Mouse (Mus musculus) forebrain, embryonic 16.5 days (tissue): ENCODE results near the gene Myh7b. TPM values are rescaled to one million over a fixed set of nuclear protein-coding genes. Genes with fewer than 3 reads are reported as not detected.

ENCODE experiments used
- ATAC-seq: fragments of 200-750 bp; cut with Nextera tagmentation; 2 replicates; pipeline ENCODE4 v1.8.0; 2017; ENCODE audit warnings: mild to moderate bottlenecking, moderate library complexity
- H3K27ac ChIP-seq: fragments of 300-500 bp; sonication (generic); 2 replicates; pipeline ENCODE4 v1.5.1; 2014; ENCODE audit warnings: low read length, control low read depth
- H3K27me3 ChIP-seq: fragments of 300-500 bp; sonication (generic); replicated peaks from 2 replicates; pipeline ENCODE4 v1.6.1; 2014; ENCODE audit warnings: low read length; ENCODE audit not compliant: control insufficient read depth, insufficient read depth
- H3K36me3 ChIP-seq: fragments of 300-500 bp; sonication (generic); 2 replicates; pipeline ENCODE4 v1.6.1; 2014; ENCODE audit not compliant: control insufficient read depth, insufficient read depth
- H3K4me1 ChIP-seq: fragments of 300-500 bp; sonication (generic); replicated peaks from 2 replicates; pipeline ENCODE4 v1.6.1; 2014; ENCODE audit warnings: low read length; ENCODE audit not compliant: control insufficient read depth, insufficient read depth
- H3K4me2 ChIP-seq: fragments of 300-500 bp; sonication (generic); 2 replicates; pipeline ENCODE4 v1.6.1; 2014; ENCODE audit warnings: mild to moderate bottlenecking, low read length, control low read depth
- H3K4me3 ChIP-seq: fragments of 300-500 bp; sonication (generic); replicated peaks from 2 replicates; pipeline ENCODE4 v1.5.1; 2014; ENCODE audit warnings: mild to moderate bottlenecking, low read length, control low read depth
- H3K9ac ChIP-seq: fragments of 300-500 bp; sonication (generic); replicated peaks from 2 replicates; pipeline ENCODE4 v1.6.1; 2014; ENCODE audit warnings: low read depth, low read length, control low read depth
- H3K9me3 ChIP-seq: fragments of 300-500 bp; sonication (generic); 2 replicates; pipeline ENCODE4 v1.6.1; 2016; ENCODE audit warnings: low read length; ENCODE audit not compliant: control insufficient read depth
- WGBS: fragments of 180-500 bp; shearing (Covaris S2); extraction: QIAGEN DNeasy Blood & Tissue Kit; methylation state at CpG from one replicate; pipeline ENCODE4 v1.1.7; 2014; 5-methylcytosine and 5-hydroxymethylcytosine counted together
- polyA plus RNA-seq: library from polyadenylated mRNA; unstranded; fragments of >200 nt; fragmentation: Nextera tagmentation; extraction: Ambion mirVana; gene quantifications from 2 replicates; pipeline ENCODE4 v1.2.1, GENCODE M21; 2015

The Myh7b gene
- polyA plus RNA-seq, 1 experiment from 2014 or later = 0.62 TPM

GRCm38 (mm10) chr2:155636881-155637280, 25.9 kb downstream of the Myh7b start:
- H3K27me3 ChIP-seq = peaks cover 7% of the 10 kb centered on the region
- H3K4me2 ChIP-seq = no peak overlapping the region
- no peak overlapping the region for H3K9ac ChIP-seq
- no peak overlapping the region for H3K4me3 ChIP-seq
- no peak for ATAC-seq
- peaks cover 41% of the 10 kb centered on the region for H3K36me3 ChIP-seq
- H3K27ac ChIP-seq = no peak overlapping the region
- H3K4me1 ChIP-seq = peaks cover 5% of the 10 kb centered on the region
- H3K9me3 ChIP-seq = no peaks in the 10 kb centered on the region

DNA sequence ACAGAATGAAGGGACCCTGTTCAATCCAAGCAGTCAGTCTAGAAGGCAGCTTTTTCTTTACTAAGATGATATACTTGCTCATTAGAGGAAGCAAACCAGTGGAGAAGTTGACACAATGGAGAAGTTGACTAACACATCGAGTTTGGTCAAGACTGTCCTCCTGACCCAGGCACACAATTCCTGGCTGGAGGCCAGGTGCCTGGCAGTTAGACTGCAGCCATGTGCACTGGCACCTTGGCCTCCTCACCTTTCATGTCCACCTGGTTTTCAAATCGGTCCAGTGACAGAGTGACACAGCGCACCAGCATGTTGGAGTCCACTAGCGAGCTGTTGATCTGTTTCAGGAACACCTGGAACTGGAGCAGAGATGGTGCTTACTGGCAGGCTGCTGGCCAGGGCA, 26.4 kb downstream of the Myh7b start:
- ATAC-seq = no peak
- H3K36me3 ChIP-seq = peaks cover 38% of the 10 kb centered on the region
- no peak overlapping the region for H3K4me3 ChIP-seq
- 95% methylated on average over 4 of the region's 4 CpGs for WGBS
- no peak overlapping the region for H3K27ac ChIP-seq
- H3K9me3 ChIP-seq = no peaks in the 10 kb centered on the region
- H3K4me1 ChIP-seq = peaks cover 5% of the 10 kb centered on the region
- H3K9ac ChIP-seq = no peak overlapping the region
- peaks cover 1% of the 10 kb centered on the region; the same call in 1 of the 2 replicates for H3K27me3 ChIP-seq
- no peak overlapping the region for H3K4me2 ChIP-seq

DNA sequence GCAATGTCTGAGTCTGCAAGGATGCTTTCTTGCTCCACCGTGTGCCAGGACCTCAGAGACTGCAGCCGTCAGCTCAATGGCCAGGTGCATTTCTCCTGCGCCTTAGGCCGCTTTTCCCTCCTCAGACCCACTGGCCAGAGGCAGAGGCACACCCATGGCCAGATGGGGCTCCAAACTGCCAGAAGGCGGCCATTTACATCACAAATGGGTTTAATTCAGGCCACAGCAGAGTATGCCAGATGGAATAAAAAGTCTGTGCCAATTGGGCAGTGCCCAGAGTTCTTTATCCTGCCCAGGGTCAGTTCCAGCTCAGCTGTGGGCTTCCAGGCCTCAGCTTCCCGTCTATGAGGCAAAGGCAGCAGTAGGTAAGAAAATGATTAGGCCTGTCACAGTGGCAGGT, 29.6 kb downstream of the Myh7b start:
- no peak overlapping the region for H3K4me2 ChIP-seq
- no peaks in the 10 kb centered on the region for H3K27me3 ChIP-seq
- H3K27ac ChIP-seq = peak overlapping the region; percentile 27; the same call in 1 of the 2 replicates
- 53% methylated on average over 6 of the region's 6 CpGs for WGBS
- no peak overlapping the region for H3K4me3 ChIP-seq
- H3K9me3 ChIP-seq = no peaks in the 10 kb centered on the region
- H3K36me3 ChIP-seq = peaks cover 31% of the 10 kb centered on the region
- H3K9ac ChIP-seq = no peak overlapping the region
- ATAC-seq = peak; percentile 81
- peaks cover 5% of the 10 kb centered on the region for H3K4me1 ChIP-seq

GRCm38 (mm10) chr2:155641540-155642472, 30.8 kb downstream of the Myh7b start:
- Histone ChIP-seq H3K27ac (peak overlapping the region; percentile 2; the same call in 1 of the 2 replicates), H3K4me1 (peaks cover 5% of the 10 kb centered on the region), H3K9me3 (no peaks in the 10 kb centered on the region), H3K9ac (no peak overlapping the region), H3K4me2 (no peak overlapping the region), H3K36me3 (peaks cover 30% of the 10 kb centered on the region), H3K4me3 (no peak overlapping the region), H3K27me3 (no peaks in the 10 kb centered on the region)
- peak; percentile 26; the same call in 1 of the 2 replicates for ATAC-seq
- 79% methylated on average over 18 of the region's 18 CpGs for WGBS

GRCm38 (mm10) chr2:155645746-155646145, 34.7 kb downstream of the Myh7b start:
- Histone ChIP-seq H3K27me3 (no peaks in the 10 kb centered on the region), H3K9ac (no peak overlapping the region), H3K9me3 (no peaks in the 10 kb centered on the region), H3K36me3 (peaks cover 26% of the 10 kb centered on the region), H3K27ac (no peak overlapping the region), H3K4me3 (no peak overlapping the region), H3K4me2 (no peak overlapping the region), H3K4me1 (peaks cover under 1% of the 10 kb centered on the region)
- WGBS = 79% methylated on average over 7 of the region's 7 CpGs
- no peak for ATAC-seq

- peaks cover 47% of the 10 kb centered on the region for H3K36me3 ChIP-seq
Observed at GRCm38 (mm10) chr2:155652618-155653017, 41.6 kb downstream of the Myh7b start.

GRCm38 (mm10) chr2:155655759-155656372, 44.9 kb downstream of the Myh7b start:
- Histone ChIP-seq H3K4me3 (no peak overlapping the region), H3K27ac (no peak overlapping the region), H3K27me3 (no peaks in the 10 kb centered on the region), H3K9me3 (no peaks in the 10 kb centered on the region), H3K4me1 (no peaks in the 10 kb centered on the region), H3K4me2 (no peak overlapping the region), H3K9ac (no peak overlapping the region), H3K36me3 (peaks cover 39% of the 10 kb centered on the region)
- ATAC-seq = no peak
- 28% methylated on average over 6 of the region's 6 CpGs for WGBS

More at GRCm38 (mm10) chr2:155652618-155653017, 41.6 kb downstream of the Myh7b start:
- H3K4me1 ChIP-seq = no peaks in the 10 kb centered on the region
- no peak overlapping the region for H3K27ac ChIP-seq
- no peak overlapping the region for H3K4me3 ChIP-seq
- no peaks in the 10 kb centered on the region for H3K9me3 ChIP-seq
- H3K4me2 ChIP-seq = no peak overlapping the region
- 92% methylated on average over 5 of the region's 5 CpGs for WGBS
- no peak for ATAC-seq
- no peaks in the 10 kb centered on the region for H3K27me3 ChIP-seq
- no peak overlapping the region for H3K9ac ChIP-seq

DNA sequence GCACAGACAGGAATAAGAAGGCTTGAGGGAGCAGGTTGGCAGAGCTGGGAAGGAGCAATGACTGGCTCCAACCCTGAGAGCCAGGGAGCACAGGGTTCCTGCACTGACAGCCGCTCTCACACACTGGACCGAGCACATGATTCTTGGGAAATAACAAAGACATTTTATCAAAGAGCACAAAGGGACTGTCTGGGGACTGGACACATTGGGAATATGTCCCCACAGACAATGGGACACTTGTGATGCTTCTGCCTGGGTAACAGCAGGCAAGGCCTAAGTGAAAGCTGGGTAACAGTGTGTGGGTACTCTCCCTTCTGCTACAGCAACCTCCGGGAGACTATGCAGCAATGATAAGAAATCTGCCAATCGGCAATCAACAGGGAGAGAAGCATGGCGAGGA, 51.4 kb downstream of the Myh7b start:
- no peak overlapping the region for H3K4me3 ChIP-seq
- WGBS = 80% methylated on average over 5 of the region's 5 CpGs
- no peaks in the 10 kb centered on the region for H3K27me3 ChIP-seq
- H3K27ac ChIP-seq = no peak overlapping the region
- no peaks in the 10 kb centered on the region for H3K9me3 ChIP-seq
- ATAC-seq = no peak
- peaks cover 26% of the 10 kb centered on the region for H3K36me3 ChIP-seq
- no peaks in the 10 kb centered on the region for H3K4me1 ChIP-seq
- no peak overlapping the region for H3K9ac ChIP-seq
- no peak overlapping the region for H3K4me2 ChIP-seq

- peak; percentile 59; the same call in 1 of the 2 replicates for ATAC-seq
Observed at GRCm38 (mm10) chr2:155663097-155663496, 52.1 kb downstream of the Myh7b start.

More at GRCm38 (mm10) chr2:155663097-155663496, 52.1 kb downstream of the Myh7b start:
- Histone ChIP-seq H3K9ac (no peak overlapping the region), H3K9me3 (no peaks in the 10 kb centered on the region), H3K36me3 (peaks cover 28% of the 10 kb centered on the region), H3K27me3 (no peaks in the 10 kb centered on the region), H3K4me2 (no peak overlapping the region), H3K27ac (no peak overlapping the region), H3K4me3 (no peak overlapping the region), H3K4me1 (no peaks in the 10 kb centered on the region)
- WGBS = 21% methylated on average over 5 of the region's 5 CpGs
